Mouse (Mus musculus) bone marrow macrophage, adult 2 months (primary cell): ENCODE results near the gene Ces4a. TPM values are rescaled to one million over a fixed set of nuclear protein-coding genes. Genes with fewer than 3 reads are reported as not detected.

Experiments
- H3K27ac ChIP-seq: 2 replicates; pipeline ENCODE4 v1.5.1; 2012; ENCODE audit warnings: low read depth, low read length; ENCODE audit not compliant: insufficient read depth
- H3K4me1 ChIP-seq: 2 replicates; pipeline ENCODE4 v1.6.1; 2012; ENCODE audit warnings: low read length; ENCODE audit not compliant: control insufficient read depth, insufficient read depth
- H3K4me3 ChIP-seq: 2 replicates; pipeline ENCODE4 v1.5.1; 2012; ENCODE audit warnings: mild to moderate bottlenecking, low read length, moderate library complexity; ENCODE audit not compliant: insufficient read depth
- CTCF ChIP-seq: IDR thresholded peaks from 2 replicates; pipeline ENCODE4 v1.5.1; 2012; ENCODE audit warnings: low read depth, mild to moderate bottlenecking, low read length, moderate library complexity
- POLR2A ChIP-seq: IDR thresholded peaks from 2 replicates; pipeline ENCODE4 v1.6.1; 2012; ENCODE audit warnings: mild to moderate bottlenecking, low read depth, low read length, borderline replicate concordance
- polyA plus RNA-seq: library from polyadenylated mRNA; stranded (reverse); fragments of >200 nt; gene quantifications from 2 replicates; pipeline ENCODE4 v1.2.4, GENCODE M21; 2012; ENCODE audit not compliant: missing spikeins, insufficient read depth, insufficient read length

The Ces4a gene
- polyA plus RNA-seq, 1 experiment: not detected

GRCm38 (mm10) chr8:105151654-105152053 lies 20.1 kb downstream of the Ces4a start:
- Histone ChIP-seq H3K27ac (no peak overlapping the region), H3K4me1 (peaks cover 17% of the 10 kb centered on the region), H3K4me3 (no peak overlapping the region)
- TF ChIP-seq CTCF (no peak), POLR2A (no peak)

- H3K4me3 ChIP-seq: peak overlapping the region; percentile 10
- TF ChIP-seq CTCF: no peak
- no peak for TF ChIP-seq POLR2A
- H3K27ac ChIP-seq: no peak overlapping the region
- H3K4me1 ChIP-seq: peaks cover 17% of the 10 kb centered on the region
Measured at GRCm38 (mm10) chr8:105152623-105153398, 21.2 kb downstream of the Ces4a start.

GRCm38 (mm10) chr8:105154316-105154715 lies 22.7 kb downstream of the Ces4a start:
- Histone ChIP-seq H3K4me1 (peaks cover 17% of the 10 kb centered on the region), H3K4me3 (no peak overlapping the region), H3K27ac (no peak overlapping the region)
- TF ChIP-seq CTCF: no peak
- TF ChIP-seq POLR2A: no peak

DNA sequence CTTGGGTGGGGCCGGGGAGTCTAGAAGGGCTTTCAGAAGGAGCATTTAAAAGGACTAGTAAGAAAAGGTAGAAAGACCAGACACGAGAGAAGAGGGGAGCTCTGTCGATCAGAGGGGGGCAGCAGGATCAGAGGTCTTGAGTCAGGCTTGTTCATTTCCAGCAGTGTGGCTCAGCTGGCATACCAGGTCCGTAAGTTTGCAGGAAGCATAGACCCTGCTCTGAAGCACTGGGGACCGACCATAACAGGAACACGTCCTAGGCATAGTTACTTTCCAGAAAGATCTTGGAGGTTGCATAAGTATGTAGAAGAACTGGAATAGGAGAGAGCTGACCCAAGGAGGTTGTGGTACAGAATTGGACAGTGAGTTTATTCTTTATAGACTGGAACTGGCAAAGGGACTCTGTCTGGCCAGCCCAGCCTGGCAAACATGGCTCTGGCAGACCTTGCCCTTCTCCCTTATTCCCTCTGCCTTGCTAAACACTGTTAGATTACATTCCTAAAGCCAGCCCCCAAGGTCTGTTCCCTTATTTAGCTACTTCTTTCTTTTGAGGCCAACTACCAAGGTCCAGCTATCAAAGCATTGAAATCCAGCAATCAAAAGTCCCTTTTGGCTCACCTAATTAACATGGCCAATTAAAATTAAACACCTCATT lies 23.6 kb downstream of the Ces4a start:
- H3K4me3 ChIP-seq: no peak overlapping the region
- no peak overlapping the region for H3K27ac ChIP-seq
- peaks cover 17% of the 10 kb centered on the region for H3K4me1 ChIP-seq
- TF ChIP-seq POLR2A (no peak), CTCF (no peak)

- TF ChIP-seq CTCF (peak; percentile 77), POLR2A (no peak)
- no peak overlapping the region for H3K27ac ChIP-seq
- H3K4me1 ChIP-seq: peaks cover 23% of the 10 kb centered on the region
- no peak overlapping the region for H3K4me3 ChIP-seq
Measured at GRCm38 (mm10) chr8:105157555-105157954, 26.0 kb downstream of the Ces4a start.

DNA sequence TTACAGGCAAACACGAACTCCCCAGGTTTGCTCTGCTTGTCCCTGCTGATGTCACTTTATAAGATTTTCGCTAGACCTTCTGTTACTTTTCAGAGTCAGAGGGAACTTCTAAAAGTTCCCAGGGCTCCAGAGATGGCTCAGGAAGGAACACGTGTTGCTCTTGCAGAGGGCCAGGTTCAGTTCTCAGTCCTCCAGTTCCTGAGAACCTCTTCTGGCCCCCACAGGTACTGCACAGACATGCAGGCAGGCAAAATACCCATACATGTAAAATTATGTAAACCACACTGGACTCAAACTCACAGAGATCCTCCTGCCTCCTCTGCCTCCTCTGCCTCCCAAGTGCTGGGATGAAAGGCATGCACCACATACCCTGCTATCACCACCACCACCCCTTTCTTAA lies 26.5 kb downstream of the Ces4a start:
- no peak for TF ChIP-seq POLR2A
- no peak for TF ChIP-seq CTCF
- H3K27ac ChIP-seq: no peak overlapping the region
- H3K4me1 ChIP-seq: peaks cover 23% of the 10 kb centered on the region
- no peak overlapping the region for H3K4me3 ChIP-seq

- Histone ChIP-seq H3K27ac (no peak overlapping the region), H3K4me1 (peaks cover 24% of the 10 kb centered on the region), H3K4me3 (no peak overlapping the region)
- TF ChIP-seq CTCF: no peak
- no peak for TF ChIP-seq POLR2A
Measured at GRCm38 (mm10) chr8:105161121-105161652, 29.6 kb downstream of the Ces4a start.

DNA sequence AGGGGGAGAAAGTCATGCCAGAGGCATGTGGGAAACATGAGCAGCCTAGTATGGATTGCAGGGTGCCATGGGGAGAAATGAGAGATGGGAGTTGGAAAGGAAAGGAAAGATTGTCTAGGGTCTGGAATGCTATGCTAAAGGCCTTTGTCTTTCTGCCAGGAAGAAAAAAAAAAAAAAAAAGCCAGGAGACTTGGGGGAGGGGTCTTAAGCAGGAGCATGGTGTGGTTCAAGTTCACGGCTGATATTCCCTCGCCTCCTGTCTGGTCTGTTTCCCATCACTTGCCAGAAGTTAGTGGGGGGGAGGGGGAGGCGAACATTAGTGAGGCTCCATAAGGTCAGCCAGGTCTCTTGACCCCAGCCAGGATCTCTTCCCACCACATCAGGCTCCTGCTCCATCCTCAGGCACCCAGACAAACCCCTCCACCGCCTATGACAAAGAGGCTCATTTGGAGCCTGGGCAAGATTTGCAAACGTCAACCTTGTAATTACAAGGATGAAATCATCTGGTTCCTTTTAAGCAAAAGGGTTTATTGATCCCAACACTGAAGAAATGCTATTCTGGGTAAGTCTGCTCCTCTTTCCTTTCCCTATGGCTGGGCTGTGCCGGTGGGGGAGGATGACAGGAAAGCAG lies 32.8 kb downstream of the Ces4a start:
- peaks cover 31% of the 10 kb centered on the region for H3K4me1 ChIP-seq
- TF ChIP-seq CTCF: no peak
- TF ChIP-seq POLR2A: no peak

GRCm38 (mm10) chr8:105165191-105165590 lies 33.6 kb downstream of the Ces4a start:
- no peak overlapping the region for H3K27ac ChIP-seq
- TF ChIP-seq CTCF: no peak
- TF ChIP-seq POLR2A: no peak
- peaks cover 33% of the 10 kb centered on the region for H3K4me1 ChIP-seq

More for the DNA sequence above, 32.8 kb downstream of the Ces4a start:
- no peak overlapping the region for H3K4me3 ChIP-seq
- no peak overlapping the region for H3K27ac ChIP-seq

GRCm38 (mm10) chr8:105167116-105167515 lies 35.5 kb downstream of the Ces4a start:
- Histone ChIP-seq H3K27ac (no peak overlapping the region), H3K4me3 (no peak overlapping the region), H3K4me1 (peaks cover 27% of the 10 kb centered on the region)
- TF ChIP-seq POLR2A: no peak
- no peak for TF ChIP-seq CTCF

More at GRCm38 (mm10) chr8:105165191-105165590, 33.6 kb downstream of the Ces4a start:
- no peak overlapping the region for H3K4me3 ChIP-seq
